Mouse (Mus musculus) cerebellum, adult 9-10 months (tissue): Measurements from ENCODE around the gene Mcm2.

Experiments used
- DNase-seq: peaks from one replicate; pipeline ENCODE4 v3.0.0; 2022

Mcm2 gene

DNA sequence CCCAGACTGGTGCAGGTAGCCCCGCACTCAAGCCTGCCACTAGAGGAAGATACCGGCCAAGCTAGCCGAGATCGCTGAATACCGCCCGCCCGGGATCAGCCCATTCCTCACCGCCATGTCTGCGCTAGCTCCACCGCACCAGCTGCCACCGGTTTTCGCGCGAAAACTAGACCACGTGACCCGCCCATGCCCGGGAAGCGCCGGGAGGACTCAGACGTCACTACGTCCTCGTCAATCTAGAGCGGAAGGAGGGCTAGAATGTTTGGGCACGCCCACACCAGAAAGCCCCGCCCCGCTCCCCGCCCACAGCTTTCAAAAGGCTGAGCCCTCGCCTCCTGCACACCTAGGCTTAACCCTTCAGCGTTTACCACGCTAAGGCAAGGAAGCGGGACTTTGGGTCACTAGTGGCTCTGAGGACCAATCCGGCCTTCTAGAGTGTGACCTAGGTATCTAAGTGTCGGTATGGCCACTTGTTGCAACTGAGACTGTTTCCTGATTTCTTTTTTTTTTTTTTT, at the start of gene Mcm2:
TSS of gene Mcm2 (minus strand) at position 247 of the 515 bp plus-strand sequence.
- DNase-seq: peak; percentile 91

DNA sequence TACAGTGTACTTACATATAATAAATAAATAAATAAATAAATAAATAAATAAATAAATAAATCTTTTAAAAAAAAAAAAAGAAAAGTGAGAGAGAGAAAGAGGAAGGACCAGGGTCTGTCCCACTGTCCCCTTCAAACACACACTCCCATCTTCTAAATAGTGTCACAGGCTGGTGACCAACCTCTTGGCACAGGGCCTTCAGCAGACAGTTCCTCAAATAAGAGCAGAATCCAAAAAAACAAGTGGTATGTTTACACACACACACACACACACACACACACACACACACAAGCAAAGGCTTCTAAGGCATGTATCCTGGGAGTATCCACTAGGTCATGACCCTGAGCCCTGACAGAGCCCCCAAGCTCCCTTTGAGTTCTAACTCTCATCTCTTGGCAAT, 49.2 kb upstream of the Mcm2 start:
- DNase-seq: no peak

DNA sequence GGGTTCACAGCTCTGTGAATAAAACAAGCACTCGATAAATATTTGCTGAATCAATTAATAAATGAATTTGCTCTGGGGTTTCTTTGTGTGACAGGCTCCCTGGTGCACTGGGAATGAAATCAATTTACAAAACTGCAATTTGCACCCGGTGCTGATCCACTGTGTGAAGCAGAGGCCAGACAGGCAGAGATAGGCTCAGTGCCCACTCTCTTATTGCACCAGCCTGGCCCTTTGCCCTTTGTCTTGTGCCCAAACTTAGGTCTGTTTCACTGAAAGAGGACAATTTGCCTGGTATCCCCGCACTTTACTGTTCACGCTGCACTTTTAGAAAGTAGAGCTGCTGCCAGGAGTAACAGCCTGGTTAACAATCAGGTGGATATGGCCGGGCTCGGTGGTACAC, 47.9 kb upstream of the Mcm2 start:
- no peak for DNase-seq

DNA sequence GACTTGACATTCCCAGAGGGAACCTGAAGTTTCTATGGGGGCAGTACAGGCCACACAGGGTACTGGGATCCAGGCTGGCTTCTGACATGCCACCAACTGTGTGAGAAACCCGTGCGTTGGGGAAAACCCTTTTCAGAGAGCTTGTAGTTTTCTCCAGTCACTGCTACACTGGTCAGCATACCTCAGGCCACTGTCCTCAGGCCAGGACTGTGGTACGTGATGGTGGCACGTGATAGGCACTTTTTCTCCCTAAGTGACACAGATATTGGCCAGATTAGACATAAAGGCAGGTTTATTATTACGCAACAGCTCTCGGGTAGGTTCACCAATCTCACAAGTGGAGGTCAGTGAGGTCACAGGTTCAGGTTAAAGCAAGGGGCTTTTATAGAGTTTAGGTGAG, 45.1 kb upstream of the Mcm2 start:
- no peak for DNase-seq

DNA sequence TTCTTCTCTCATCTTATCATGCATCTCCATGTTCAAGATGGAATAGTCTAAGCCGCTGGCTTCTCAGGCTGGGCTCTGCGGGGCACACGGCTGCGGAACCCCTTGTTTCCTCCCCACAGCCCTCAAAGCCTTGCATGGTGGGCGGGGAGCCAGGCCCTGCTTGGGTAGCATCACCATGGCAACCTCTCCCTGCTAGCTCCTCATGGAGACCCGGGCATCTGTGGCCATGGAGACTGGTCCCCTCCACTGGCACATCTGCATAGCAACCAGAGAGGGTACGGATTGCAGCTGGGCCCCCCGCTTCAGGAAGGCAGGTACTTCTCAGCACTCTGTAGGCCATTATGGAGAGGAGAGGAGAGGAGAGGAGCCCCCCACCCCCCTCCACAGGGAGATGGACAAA, 44.0 kb upstream of the Mcm2 start:
- DNase-seq: no peak

DNA sequence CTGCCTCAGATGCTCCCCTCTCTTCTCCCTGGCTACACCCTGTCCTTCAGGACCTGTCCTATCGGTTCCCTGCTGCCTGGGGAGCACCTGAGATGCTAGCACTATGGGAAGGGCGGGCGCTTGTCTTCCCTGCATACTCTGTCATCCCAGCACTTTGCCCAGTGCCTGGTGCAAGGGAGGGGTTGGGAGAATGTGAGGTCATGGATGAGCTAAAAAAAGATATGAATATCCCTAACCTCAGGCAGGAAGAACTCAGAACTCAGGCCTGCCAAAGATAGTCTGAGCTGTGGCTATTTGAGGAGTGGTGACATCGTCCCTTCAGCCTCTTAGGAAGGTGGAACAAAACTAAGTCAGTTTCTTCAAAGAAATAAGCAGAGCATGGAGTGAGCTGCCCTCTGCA, 43.0 kb upstream of the Mcm2 start:
- DNase-seq: no peak

DNA sequence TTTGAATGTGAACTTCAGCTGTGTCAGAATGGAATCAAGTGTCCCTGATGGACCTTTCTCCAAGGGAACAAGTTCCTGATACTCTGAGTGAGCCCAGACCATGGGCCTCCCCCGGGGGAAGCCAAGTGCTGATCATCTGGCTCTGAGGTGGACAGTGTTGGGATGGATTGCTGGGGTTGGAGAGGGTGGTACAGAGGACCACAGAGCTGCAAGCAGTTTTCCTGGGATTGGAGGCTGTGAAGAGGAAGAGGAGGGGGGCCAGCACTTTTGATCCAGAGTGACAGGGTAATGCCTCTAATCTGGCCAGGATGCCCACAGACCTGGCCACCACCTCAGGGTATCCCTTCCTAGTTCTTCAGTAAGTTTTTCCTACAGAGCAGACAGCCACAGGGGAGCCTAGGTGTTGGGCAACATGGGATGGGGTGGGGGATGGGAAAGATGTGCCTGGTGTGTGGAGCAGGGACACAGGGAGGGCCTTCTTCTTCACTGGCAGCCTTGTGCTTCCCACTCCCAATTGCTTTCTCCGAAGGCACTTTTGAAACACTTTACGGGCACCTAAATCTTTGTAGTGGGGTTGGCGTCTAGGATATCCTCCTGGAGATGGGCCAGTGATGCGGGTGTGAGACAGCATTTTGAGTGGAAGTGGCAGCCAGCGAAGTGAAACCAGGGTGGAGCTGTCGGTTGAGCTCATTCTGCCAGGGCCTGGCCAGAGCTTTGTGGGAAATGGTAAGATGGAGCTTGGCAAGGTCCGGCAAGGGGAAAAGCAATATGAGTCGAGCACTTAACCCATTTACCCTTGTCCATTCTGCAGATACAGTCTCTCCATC, 41.7 kb upstream of the Mcm2 start:
- DNase-seq: no peak

DNA sequence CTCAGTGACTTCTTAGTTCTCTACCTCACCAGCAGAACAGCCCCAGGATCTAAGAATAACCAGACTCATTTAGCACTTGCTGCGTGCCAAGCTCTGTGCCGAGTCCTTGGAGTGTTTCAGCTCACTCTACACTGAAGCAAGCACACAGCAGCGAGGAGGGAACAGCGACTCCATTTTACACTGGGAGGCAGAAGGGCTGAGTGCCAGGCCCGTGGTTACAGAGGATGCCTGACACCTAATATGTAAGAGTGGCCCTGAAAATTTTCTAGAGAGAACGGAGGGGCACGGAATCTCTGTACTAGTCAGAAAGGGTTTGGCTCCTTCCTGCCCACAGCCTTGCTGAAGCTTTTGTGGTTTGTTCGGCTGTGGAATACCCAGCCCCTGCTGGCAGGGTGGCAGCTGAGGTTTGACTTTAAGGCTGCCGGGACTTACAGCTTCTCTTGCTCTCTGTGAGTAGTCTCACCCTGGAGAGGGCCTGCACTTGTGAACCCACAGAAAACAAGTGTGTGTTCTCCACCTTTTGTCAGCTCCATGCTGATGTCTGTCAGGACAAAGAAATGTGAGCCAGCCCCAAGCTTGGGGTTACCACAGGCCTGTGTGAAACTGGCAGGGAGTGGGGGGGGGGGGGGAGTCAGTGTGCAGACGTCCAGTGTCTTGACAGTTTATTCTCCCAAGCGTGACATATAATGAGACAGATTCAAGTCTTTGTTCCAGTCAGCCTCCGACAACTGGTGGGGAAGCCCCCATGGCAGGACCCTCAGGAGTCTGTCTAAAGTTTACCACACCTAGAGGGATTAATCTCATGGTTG, 40.9 kb upstream of the Mcm2 start:
- DNase-seq: no peak

DNA sequence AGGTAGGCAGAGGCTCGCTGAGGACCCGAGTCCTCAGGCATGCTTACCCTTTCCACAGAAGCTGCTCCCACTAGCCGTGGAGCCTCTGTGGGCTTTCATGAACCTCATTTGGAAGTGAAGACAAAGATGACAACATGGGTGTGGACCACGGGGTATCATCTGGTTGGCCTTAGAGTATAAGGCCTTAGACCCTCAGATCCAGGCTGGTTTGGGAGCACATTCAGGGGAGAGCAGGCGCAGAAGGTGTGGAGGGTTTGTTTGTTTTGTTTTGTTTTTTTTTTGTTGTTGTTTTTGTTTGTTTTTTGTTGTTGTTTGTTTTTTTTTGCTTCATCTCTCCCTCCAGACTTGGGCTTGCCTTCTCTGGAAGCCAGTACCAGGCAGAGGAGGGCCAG, 40.1 kb upstream of the Mcm2 start:
- DNase-seq: no peak

DNA sequence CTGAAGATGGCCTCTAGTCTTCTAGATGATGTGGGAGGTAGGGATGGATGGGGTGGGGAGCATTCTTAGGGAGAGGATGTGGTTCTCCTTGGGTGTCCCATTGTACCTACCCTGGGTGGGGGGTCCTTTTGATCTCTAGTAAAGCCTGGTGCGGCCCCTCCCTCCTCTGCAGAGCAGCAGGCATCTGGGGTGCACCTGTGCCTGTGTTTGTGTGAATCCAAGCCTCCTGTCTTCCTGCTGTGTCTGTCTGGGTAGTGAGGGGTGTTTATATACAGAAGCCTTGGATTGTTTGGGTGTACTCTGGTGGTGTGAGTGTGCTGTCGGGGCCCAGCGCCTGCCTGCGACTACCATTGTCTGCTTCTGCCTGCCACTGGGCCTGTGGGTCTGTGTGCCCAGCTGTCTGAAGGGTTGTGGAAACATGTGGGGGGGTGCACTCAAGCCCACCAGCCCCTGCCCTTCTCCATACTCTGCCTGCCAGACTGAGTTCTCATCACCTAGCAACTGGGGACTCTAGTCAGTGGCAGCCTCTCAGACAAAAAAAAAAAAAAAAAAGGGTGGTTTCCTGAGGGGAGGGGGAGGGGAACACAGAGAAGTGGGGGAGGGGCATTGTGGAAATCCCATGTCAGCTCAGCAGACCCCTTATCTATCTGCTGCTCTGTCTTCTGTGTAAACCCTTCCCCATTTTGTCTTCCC, 39.5 kb upstream of the Mcm2 start:
- DNase-seq: no peak

DNA sequence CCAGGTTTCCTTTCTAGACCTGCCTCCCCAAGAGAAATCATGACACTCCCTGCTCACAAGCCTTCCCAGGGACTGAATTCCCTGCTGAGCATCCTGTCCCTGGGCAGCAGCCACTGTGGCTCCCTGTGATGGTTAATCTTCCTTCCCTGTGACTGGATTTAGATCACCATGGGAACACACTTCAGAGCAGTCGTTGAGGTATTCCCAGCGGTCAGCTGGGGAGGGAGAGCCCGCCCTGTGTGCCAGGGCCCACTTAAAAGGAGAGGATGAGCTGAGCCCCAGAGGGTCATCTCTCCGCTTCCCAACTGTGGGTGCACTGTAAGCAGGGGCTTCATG, 38.6 kb upstream of the Mcm2 start:
- no peak for DNase-seq

DNA sequence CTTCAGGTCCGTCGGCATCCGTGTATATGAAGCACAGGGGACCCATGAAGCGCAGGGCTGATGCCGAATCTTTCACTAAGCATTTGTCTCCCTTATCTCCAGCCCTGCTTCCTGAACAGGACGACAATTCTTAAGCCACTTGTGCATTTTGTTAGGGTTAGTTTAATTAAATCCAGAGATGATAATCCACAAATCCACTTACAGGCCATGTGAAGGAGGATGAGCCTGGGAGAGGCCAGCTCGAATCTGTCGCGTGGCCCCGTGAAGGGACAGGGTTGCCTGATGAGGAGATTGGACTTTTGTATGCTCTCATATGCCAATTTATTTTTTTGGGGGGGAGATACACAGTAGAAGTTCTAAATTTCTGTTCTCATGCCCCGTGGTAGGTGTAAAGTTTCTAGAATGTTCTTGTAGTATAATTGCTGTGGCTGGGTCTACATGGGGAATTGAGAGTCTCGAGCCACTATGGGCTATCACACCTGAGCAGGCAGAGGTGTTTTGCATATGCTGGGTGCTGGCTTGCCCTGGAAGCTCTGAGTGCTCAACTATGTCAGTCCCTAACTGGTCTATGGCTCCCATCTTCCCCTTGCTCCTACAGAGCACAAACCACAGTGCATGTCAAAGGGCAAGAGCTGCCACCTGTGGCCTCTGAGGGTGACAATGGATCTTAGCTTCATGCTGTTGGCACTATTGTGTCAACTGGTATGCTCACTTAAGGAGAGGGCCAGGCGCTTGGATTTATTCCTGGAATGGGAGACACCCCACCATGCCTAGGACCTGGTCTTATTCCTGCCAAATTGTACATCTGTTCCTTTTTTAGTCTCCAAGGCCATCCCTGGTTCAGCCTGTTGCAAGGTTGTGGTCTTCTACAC, 38.0 kb upstream of the Mcm2 start:
- no peak for DNase-seq

DNA sequence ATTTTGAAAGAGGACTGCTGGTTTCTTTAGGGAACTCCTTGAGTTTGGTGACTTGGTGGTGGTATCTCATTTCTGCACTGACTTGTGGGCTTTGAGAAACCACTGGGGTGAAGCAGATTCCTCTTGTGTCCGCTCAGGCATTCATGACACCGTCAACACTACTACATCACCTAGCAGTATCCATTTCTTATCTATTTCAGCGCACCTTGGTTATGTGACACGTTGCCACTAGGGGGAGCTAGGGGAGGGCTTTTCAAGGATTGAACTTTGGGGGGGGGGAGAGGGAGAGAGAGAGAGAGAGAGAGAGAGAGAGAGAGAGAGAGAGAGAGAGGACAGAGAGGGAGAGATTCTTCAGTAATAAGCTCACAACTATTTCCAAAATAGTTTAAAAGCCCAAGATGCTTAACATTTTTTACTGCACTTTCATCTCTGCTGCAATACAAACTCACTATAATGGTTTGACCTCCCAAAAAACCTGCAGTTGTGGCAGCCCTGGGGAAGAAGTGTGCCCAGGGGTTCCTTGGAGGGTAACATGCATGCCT, 37.2 kb upstream of the Mcm2 start:
- DNase-seq: no peak

DNA sequence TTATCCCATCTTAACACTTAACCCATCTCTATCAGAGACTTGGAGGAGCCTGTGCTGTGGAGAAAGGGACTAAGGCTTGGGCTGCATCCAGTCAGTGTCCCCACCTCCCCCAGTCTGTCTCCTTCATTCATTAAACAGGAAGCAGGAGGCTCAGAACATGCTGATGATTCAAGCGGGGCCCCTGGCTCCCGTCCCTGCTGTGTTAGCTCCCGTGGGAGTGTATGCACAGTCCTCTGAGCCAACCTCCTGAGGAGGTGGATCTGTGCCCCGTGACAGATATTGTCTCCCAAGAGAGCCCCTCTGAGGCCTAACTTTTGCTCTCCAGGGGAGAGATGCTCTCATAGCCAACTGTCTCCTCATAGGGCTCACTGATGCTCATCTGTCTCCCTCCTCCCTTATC, 36.2 kb upstream of the Mcm2 start:
- DNase-seq: no peak

DNA sequence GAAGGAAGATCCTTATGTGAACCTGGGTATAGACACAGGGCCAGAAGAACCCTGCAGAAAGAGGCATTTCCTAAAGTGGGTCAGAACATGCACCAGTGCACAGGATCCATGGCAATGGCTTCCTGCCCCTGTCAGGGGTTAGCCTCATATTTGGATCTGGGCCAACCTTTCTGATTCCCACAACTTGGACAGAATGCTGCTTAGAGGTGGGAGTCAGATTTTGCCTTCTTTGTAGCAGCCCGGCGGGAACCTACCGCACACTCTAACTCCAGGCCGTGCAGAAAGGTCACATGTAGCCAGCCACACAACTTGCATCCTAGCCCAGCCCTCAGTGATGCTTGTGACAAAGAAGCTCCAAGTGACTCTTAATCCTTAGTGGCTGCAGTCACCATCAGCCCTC, 35.6 kb upstream of the Mcm2 start:
- no peak for DNase-seq

DNA sequence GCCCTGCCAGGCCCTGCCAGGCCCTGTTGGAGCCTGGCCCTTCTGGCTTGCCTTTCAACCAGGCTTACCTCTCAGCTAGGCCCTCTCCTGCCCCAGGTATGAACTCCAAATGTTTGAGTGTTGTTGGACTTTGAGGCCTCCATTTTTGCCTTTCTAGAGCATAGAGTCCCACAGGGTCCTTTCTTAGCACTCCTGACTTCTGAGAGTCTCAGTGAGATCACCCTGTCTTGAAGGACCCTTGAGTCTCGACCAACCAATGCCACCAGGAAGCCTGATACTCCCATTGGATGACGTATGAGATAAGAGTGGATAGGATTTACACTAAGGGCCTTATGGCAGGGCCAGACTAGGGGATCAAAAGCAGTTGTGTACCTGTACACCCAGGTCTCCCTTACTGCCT, 32.9 kb upstream of the Mcm2 start:
- DNase-seq: no peak

DNA sequence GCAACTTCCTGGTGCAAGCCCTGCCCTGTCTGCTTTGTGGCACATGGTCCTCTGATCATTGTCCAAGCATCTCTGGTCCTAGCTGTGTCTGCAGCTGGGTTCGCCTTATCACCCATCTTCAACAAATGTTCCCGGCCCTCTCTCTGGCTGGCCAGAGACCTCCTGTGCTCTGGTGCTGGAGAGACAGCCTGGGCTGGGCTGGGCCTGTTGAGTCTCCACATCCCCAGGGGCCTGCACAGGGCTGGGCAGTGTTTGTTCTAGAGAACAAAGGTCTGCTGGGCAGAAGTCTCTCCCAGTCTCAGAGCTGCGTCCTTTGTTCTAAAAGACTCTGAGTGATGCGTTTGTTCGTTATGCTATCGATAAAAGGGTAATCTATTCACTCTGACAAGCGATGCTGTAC, 31.5 kb upstream of the Mcm2 start:
- DNase-seq: no peak

DNA sequence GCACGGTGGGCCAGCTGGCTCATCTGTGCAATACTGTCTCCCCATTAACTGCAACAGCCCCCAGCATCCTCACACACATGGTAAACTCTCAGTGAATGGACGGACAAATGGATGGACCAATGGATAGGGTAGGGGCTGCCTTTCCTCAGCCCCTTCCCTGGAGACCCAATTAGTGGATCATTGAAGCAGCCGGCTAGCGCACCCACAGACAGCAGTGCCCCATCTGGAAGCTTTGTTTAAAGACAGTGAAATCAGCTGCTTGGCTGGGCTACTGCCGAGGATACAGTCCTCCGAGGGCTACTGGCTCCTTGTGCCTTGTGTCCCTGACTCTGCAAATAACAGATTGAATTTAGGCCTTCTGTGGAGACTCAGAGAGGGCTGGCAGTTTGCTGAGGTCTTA, 30.9 kb upstream of the Mcm2 start:
- no peak for DNase-seq

DNA sequence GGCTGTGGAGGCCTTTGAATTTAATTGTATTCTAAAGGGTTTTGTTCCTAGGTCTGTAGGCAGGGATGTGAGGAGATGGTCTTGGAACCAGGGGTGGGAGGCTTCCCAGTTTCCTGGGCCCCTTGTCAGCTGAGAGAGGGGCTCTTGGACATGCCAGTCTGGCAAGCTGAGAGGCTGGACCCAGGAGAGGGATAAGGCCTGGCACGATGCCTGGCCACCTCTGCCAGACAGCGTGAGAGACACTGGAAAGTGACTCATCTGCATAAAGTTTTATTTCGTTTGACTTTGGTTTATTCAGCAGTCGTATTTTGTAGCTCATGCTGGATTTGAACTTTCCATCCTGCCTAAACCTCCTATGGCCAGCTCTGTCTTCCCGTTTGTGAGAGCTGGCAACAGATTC, 30.0 kb upstream of the Mcm2 start:
- no peak for DNase-seq

DNA sequence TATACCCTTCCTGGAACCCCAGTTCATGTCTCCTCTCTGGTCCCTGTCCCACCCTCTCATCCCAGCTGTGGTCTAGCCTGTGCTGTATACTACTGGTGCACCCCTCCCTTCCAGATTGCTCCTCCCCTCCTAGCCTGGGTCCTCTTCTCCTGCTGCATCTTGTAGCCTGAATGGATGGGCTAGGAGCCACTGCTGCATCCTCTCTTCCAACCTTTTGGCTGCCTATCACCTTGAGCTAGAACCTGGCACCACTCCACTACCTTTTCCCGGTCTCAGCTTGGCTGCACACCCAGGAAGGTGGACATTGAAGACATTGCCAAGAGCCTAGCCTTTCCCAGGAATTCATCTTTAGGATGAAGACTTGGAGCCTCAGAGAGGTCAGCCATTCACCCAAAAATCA, 29.4 kb upstream of the Mcm2 start:
- peak; percentile 73 for DNase-seq

DNA sequence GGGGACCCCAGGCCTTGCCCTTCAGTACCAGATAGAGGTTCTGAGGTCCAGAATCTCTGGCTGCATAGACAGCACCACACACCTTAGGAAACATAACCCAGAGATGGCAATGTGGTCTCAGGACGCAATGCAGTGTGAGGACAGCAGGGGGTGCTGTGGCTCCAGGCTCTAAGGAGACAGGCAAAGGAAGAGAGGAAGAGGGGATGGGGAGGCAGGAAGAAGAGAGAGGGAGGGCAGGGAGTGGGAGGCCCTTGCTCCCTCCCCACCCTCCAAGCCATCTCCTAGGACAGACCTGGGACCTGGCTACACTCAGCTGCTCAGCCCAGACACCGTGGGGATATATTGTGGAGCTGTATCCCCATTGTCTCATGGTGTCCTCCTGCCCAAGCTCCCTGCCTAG, 29.0 kb upstream of the Mcm2 start:
- DNase-seq: peak; percentile 88

DNA sequence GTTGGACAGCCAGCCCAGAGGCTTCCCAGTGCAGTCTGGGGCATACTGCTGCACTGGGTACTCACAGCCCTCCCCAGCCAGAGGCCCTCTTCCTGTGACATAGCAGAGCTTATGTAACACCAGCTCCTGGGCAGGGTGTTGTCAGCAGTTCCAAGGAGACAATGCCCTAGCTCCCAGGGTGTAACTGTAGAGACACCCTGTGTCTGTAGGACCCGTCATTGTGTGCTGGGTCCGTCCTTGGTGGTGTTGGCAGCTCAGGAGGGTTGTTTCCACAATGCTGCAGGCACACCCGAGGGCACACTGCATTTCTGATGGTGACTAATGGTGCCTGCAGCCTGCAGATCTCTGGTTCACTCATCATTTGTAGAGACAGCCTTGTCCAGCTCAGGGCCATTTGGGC, 28.3 kb upstream of the Mcm2 start:
- no peak for DNase-seq
